Mouse (Mus musculus) testis, postnatal 10 days (tissue): Measurements from ENCODE around the gene Ccdc159.

Experiments
- DNase-seq: peaks from one replicate; pipeline ENCODE4 v3.0.0; 2021; ENCODE audit warnings: low spot score

Ccdc159 gene

GRCm38 (mm10) chr9:21935466-21936131 lies 8.3 kb downstream of the Ccdc159 start:
- DNase-seq = no peak

DNA sequence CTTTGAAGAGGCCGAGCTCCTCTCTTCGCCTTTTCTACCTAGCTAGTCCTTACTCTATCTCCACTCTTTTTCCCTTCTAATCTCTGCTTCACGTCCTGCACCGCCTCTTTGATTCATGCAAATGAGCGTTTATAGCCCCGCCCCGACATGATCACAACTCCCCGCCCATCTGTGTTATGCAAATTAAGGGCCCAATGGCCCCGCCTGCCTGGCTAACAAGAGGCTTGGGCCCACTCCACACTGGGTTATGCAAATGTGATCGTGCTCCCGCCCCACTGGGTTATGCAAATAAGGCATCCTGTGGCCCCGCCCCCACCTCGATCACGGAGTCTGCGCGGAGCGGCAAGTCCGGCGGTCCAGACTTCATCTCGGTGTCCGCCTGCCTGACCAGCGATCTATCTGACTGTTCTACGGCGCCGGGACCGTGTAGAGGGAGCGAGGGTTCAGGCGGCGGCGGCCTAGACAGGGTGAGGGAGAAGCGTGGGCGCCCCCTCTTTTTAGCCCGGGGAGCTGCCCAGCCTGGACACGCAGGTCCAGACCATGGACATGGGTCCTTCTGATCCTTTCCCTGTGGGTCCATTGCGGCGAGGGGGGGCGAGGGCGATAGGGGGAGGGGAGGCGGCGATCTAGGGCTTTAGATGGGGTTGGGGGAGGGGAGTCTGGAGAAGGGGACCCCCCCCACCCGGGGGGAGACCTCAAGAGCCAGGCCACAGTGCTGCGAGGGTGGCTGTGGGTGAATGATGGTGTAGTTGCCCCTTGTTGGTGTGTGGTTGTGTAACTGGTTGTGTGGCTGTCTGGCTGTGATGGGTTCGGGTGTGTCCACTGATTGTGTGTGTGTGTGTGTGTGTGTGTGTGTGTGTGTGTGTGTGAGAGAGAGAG lies 9.7 kb downstream of the Ccdc159 start, which contains the start of gene Plppr2:
TSS of gene Plppr2 (plus strand) at position 342 of the 879 bp plus-strand sequence.
- peak; percentile 98 for DNase-seq

- DNase-seq = no peak
These were observed 10.5 kb downstream of the Ccdc159 start for GRCm38 (mm10) chr9:21937711-21938175.

GRCm38 (mm10) chr9:21938234-21938855 lies 11.1 kb downstream of the Ccdc159 start:
- no peak for DNase-seq

DNA sequence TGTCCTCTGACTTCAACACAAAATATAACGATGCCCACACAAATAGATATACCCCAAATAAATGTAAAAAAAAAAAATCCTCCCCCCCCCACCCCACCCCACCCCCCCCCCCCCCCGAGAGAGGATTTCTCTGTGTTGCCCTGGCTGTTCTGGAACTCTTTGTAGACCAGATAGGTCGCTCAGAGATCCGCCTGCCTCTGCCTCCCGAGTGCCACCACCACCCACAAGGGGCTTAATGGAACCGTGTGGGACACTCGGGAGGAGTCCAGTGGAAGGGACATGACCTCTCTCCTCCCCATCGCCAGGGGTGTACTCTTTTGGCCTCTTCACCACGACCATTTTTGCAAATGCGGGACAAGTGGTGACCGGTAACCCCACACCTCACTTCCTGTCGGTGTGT lies 15.8 kb downstream of the Ccdc159 start:
- DNase-seq = no peak

GRCm38 (mm10) chr9:21943638-21944037 lies 16.4 kb downstream of the Ccdc159 start:
- no peak for DNase-seq

GRCm38 (mm10) chr9:21944267-21944666 lies 17.0 kb downstream of the Ccdc159 start:
- DNase-seq = no peak

DNA sequence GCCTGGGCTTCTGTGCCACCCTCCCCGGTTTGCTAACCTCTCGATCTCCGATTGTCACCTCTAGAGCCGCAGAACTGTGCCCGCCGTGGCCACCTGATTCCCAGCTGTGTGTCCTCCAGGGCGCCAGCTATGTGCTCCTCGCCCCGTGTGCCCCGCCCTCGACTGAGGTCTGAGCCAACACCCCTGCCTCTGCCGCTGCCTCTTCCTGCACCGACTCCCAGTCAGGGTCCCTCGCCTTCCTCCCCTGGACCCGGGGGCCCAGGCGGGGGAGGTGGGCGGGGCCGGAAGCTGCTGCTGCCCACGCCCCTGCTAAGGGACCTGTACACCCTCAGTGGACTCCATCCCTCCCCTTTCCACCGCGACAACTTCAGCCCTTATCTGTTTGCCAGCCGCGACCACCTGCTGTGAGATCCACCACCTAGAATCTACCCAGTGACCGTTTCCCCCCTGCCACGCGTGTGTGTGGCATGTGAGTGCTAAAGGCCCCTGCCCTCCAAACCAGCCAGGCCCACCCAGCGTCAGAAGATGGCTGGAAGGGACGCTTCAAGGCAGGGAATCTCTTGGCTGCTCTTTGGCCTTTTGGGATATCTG lies 20.4 kb downstream of the Ccdc159 start:
- no peak for DNase-seq

DNA sequence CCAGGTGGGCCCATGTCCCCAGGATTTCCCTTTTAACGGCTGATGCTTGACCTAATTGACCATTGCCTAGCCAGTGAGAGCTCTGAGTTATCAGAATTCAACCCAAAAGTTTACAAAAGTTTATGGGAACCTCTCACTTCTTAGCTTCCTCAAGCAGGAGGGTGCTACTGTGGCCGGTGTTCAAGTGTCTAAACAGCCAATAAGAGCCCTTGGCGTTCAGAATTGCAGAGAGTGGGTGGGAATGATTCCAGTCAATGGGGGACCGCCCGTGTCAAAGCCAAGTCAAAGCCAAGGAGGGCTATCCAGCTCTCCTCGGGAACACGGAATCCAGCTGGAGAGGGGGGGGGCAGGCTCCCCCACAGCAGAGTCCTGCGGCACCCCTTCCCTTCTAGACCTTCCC lies 20.9 kb downstream of the Ccdc159 start:
- DNase-seq = no peak

DNA sequence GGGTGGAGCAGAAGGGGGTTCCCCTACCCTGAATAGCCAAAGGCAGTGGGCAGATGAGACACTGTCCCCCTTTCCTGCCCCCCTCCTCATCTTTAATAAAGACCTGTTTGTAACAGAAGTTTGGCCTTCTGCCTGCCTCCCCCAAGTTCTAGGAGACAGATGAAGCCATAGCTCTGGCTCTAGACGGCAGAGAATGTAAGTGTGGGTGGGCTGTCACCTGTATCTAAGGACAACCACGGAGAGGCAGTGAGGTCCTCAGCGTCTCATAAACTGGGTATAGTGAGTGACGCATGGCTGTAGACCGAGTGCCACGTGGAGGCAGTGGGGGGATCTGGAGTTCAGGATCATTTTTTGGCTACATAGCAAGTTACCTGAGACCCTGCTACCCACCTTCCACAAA lies 21.5 kb downstream of the Ccdc159 start:
- no peak for DNase-seq

- DNase-seq = peak; percentile 90
These were observed 23.1 kb downstream of the Ccdc159 start for GRCm38 (mm10) chr9:21950322-21950721.

DNA sequence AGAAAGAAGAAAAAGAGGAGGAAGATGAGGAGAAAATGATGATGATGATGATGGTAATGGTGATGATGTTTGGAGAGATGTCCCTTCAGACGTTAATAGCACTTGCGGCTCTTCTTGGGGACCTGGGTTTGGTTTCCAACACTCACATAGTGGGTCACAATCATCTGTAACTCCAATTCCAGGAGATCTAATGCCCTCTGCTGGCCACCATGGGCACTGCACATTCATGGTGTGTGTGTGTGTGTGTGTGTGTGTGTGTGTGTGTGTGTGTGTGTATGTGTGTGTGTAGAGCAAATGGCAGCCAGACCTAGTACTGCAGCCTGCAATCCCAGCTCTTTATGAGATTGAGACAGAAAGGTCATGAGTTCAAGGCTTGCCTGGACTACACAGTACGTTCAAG lies 24.7 kb downstream of the Ccdc159 start:
- no peak for DNase-seq

GRCm38 (mm10) chr9:21953600-21953999 lies 26.3 kb downstream of the Ccdc159 start:
- DNase-seq = no peak

DNA sequence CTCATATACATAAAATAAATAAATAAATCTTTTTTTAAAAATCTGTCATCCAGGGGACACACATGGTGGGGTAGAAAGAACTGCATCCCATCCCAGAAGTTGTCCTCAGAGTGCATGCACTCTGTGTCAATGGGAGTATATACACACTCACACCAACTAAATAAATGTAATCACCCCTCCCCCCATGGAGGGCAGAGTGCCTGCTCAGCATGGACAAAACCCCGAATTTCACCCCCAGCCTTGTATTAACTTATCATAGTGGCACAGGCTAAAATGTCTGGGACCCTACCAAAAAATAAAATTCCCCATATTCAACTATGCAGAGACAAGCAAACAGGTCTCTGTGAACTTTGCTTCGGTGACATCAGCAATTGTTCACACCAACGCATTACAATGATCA lies 27.4 kb downstream of the Ccdc159 start:
- no peak for DNase-seq

- DNase-seq = no peak
These were observed 27.9 kb downstream of the Ccdc159 start for GRCm38 (mm10) chr9:21955225-21955569.

- DNase-seq = peak; percentile 97
These were observed 28.5 kb downstream of the Ccdc159 start, which contains the start of gene Swsap1 for GRCm38 (mm10) chr9:21955570-21956281. Swsap1 (plus strand) TSS chr9:21955755.

DNA sequence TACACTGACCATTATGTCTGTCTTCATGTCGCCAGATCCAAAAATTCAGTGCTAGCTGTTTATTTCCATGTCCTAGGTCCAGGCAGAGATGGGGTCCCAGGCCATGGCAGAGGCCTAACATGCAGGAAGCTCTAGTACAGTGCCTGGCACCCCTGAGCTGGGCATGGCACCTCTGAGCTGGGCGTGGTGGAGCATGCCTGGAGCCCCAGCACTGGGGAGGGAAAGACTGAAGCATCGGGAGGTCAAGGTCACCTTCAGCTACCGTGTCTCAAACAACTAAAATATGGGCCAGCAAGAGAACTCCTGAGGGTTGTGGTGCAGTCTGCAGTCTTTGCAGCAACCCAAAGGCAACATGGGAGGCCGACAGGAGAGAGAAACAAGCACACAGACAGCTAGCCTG lies 31.1 kb downstream of the Ccdc159 start:
- no peak for DNase-seq

- no peak for DNase-seq
These were observed 32.0 kb downstream of the Ccdc159 start for GRCm38 (mm10) chr9:21959244-21959643.

DNA sequence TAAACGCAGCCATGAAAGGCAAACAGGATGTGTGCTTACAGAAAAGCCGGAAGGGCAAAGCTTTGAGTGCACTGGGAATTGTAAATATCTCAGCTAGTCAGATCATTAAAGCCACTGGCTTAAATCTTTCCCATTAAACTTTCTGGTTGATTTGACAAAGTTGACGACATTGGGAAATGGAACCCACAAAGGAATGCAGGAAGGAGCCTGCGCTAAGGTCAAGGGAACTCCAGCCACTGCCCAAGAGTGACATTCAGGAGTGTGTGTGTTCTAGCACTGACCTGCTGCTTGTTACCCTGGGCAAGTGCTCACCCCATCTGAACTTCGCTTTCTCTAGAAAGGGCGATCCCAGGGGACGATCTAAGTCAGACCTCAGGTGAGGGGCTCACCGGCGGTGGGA lies 32.9 kb downstream of the Ccdc159 start:
- DNase-seq = no peak

DNA sequence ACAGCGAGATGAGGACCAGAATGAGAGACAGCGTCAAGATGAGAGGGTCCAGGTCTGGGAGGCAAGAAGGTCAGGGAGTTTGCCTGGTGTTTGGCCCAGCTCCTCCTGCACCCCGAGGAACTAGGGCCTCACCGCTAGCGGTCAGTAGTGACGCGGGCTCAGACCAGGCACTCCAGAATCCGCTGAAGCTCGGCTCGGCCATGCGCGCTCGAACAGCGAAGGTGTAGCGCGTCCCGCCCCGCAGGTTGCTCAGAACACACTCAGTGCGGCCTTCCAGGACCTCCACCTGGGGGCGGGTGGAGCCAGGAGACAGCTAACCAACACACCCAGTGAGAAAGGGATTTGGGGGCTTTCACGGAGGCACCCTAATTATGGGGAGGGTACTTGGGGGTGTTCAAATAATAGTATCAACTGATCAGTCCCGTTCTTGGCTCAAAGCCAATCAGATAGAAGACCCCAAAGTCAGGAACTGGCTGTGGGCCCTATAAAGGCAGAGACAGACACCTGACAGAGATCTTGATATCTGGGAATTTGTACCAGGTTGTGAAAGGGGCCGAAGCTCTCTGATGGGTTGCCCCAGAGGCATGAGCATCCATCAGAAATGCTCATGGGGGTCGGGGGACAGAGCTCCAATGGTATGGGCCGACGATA lies 33.4 kb downstream of the Ccdc159 start:
- DNase-seq = no peak

GRCm38 (mm10) chr9:21961366-21961980 lies 34.2 kb downstream of the Ccdc159 start:
- DNase-seq = no peak
